ENCODE assay signal across 8 mouse cellular contexts in the genomic region with DNA sequence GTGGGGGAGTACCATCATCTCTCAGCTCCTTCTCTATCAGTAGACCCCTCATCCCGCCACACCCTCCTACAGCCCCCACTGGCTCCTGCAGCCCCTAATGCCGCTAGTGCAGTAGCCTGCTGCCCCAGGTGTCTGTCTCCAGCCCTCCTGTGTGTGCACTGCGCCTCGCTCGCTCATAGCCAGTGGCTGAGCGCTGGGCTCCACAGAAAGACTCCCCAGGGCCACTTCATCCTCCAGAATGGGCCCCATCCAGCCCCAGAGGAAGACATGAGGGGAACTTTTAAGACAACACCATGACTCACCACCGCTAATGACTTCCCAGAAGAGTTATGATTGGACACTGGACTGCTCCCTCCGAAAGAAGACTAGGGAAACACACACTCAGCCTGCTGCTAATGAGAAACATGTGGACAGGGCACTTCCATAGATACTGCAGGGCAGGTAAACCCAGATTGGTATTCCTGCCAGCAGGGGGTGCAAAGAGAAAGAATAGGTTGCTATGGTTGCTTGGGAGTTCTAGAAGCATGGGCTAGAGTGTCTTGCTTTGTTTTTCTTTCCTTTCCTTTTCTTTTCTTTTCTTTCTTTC. TPM values are rescaled to one million over a fixed set of nuclear protein-coding genes. Genes with fewer than 3 reads are reported as not detected.
DNase-seq lines count a peak whose midpoint lies in the region; ATAC-seq and TF ChIP-seq lines count a peak whose summit lies in the region.

No protein-coding gene starts in this region.

- peak; percentile 46 for DNase-seq in gastrocnemius, adult 2 months
- no peak for DNase-seq in gastrocnemius, postnatal 4 days (ENCODE audit: low spot score in 2 of 2)
- DNase-seq in urinary bladder, postnatal 14 days (ENCODE audit: low spot score), result peak; percentile 68
- no peak for DNase-seq in urinary bladder, adult 2 months (ENCODE audit: low spot score)
- DNase-seq in kidney, postnatal 36 days, result peak; percentile 35 to 77
- DNase-seq in stomach, postnatal 0 days (ENCODE audit: low spot score), result peak; percentile 49
- DNase-seq in cerebellum, adult 9-11 months, result no peak
- no peak for DNase-seq in hindbrain, embryonic 14.5 days (ENCODE audit: low spot score)

- 77% methylated on average over 8 of the region's 8 CpGs for WGBS in stomach, postnatal 0 days
- WGBS in hindbrain, embryonic 14.5 days, result 78% methylated on average over 8 of the region's 8 CpGs

- TF ChIP-seq CTCF in gastrocnemius, adult 2 months (IDR thresholded peaks at IDR 0.05), result peak; percentile 42
- peak; percentile 70 for TF ChIP-seq CTCF in stomach, postnatal 0 days (IDR thresholded peaks at IDR 0.05; ENCODE audit: low read depth)

- H3K4me2 ChIP-seq in stomach, postnatal 0 days (replicated peaks; ENCODE audit: low read depth), result no peak overlapping the region
- H3K4me2 ChIP-seq in hindbrain, embryonic 14.5 days (replicated peaks), result no peak overlapping the region

- no peak overlapping the region for H3K27ac ChIP-seq in gastrocnemius, adult 2 months
- H3K27ac ChIP-seq in stomach, postnatal 0 days (replicated peaks), result no peak overlapping the region
- no peak overlapping the region for H3K27ac ChIP-seq in hindbrain, embryonic 14.5 days

- H3K36me3 ChIP-seq in stomach, postnatal 0 days (ENCODE audit: control insufficient read depth, insufficient read depth, low read length), result no peaks in the 10 kb centered on the region
- no peaks in the 10 kb centered on the region for H3K36me3 ChIP-seq in hindbrain, embryonic 14.5 days (replicated peaks; ENCODE audit: control insufficient read depth, insufficient read depth)

- no peak for TF ChIP-seq EP300 in stomach, postnatal 0 days (optimal IDR thresholded peaks at IDR 0.05)

- intact Hi-C loops in gastrocnemius, adult 2 months (cut with DNase I), result no loop called here

- no peak overlapping the region for H3K4me3 ChIP-seq in gastrocnemius, adult 2 months
- H3K4me3 ChIP-seq in stomach, postnatal 0 days (ENCODE audit: low read depth, low read length), result no peak overlapping the region
- H3K4me3 ChIP-seq in hindbrain, embryonic 14.5 days (replicated peaks; ENCODE audit: low read length), result no peak overlapping the region

- no peaks in the 10 kb centered on the region for H3K9me3 ChIP-seq in stomach, postnatal 0 days (ENCODE audit: control insufficient read depth, low read length)
- no peaks in the 10 kb centered on the region for H3K9me3 ChIP-seq in hindbrain, embryonic 14.5 days (ENCODE audit: control insufficient read depth, low read length)

- H3K4me1 ChIP-seq in stomach, postnatal 0 days (replicated peaks; ENCODE audit: control insufficient read depth, insufficient read depth), result no peaks in the 10 kb centered on the region
- no peaks in the 10 kb centered on the region for H3K4me1 ChIP-seq in hindbrain, embryonic 14.5 days (replicated peaks; ENCODE audit: control insufficient read depth, insufficient read depth, low read length)

- H3K9ac ChIP-seq in stomach, postnatal 0 days (ENCODE audit: low read length), result no peak overlapping the region
- H3K9ac ChIP-seq in hindbrain, embryonic 14.5 days, result no peak overlapping the region

- ATAC-seq in stomach, postnatal 0 days (ENCODE audit: low FRiP score, low TSS enrichment), result peak; percentile 43; the same call in 1 of the 2 replicates
- no peak for ATAC-seq in hindbrain, embryonic 14.5 days (ENCODE audit: low FRiP score)

- no peaks in the 10 kb centered on the region for H3K27me3 ChIP-seq in stomach, postnatal 0 days (ENCODE audit: control insufficient read depth, insufficient read depth, low read length)
- no peaks in the 10 kb centered on the region for H3K27me3 ChIP-seq in hindbrain, embryonic 14.5 days (ENCODE audit: control insufficient read depth, insufficient read depth, low read length)

RNA-seq across cellular contexts. Expression of a gene that starts 15.5 kb away (rescaled TPM):
- under 1 TPM in 1 of 2 experiments, not detected in 1; 0.06 TPM for total RNA-seq in gastrocnemius, adult 2 months (2021)
- total RNA-seq in gastrocnemius, postnatal 4 days (2021), result under 1 TPM in 1 of 2 experiments, not detected in 1; 0.07 TPM
- 0.03 and 0.04 TPM in 2 replicates for polyA plus RNA-seq in urinary bladder, adult 2 months (2012; rRNA removed)
- 0.07 and 0.08 TPM in 2 replicates for polyA plus RNA-seq in stomach, postnatal 0 days (2015; fragmentation: Nextera tagmentation; extraction: Ambion mirVana)
- 0.96 and 1.2 TPM in 2 replicates for polyA plus RNA-seq in hindbrain, embryonic 14.5 days (2014; fragmentation: Nextera tagmentation; extraction: Ambion mirVana)

RNA-seq across cellular contexts. Expression of a gene that starts 37.6 kb away (rescaled TPM):
- 10 to 100 TPM; 48.9 to 61.4 TPM for total RNA-seq in gastrocnemius, adult 2 months (2021)
- total RNA-seq in gastrocnemius, postnatal 4 days (2021), result 10 to 100 TPM; 37.8 to 40.4 TPM
- 80.6 and 99.8 TPM in 2 replicates for polyA plus RNA-seq in urinary bladder, adult 2 months (2012; rRNA removed)
- 117 and 124 TPM in 2 replicates for polyA plus RNA-seq in stomach, postnatal 0 days (2015; fragmentation: Nextera tagmentation; extraction: Ambion mirVana)
- 191 and 213 TPM in 2 replicates for polyA plus RNA-seq in hindbrain, embryonic 14.5 days (2014; fragmentation: Nextera tagmentation; extraction: Ambion mirVana)

Comparison
In these comparisons a context has a peak if more than half of its experiments do, and no peak if none do; other contexts are left out.
1. DNase-seq: peak in gastrocnemius, adult 2 months (single experiment), urinary bladder, postnatal 14 days (single experiment), kidney, postnatal 36 days (2 of 2) and stomach, postnatal 0 days (single experiment); none in gastrocnemius, postnatal 4 days (0 of 2), urinary bladder, adult 2 months (single experiment), cerebellum, adult 9-11 months (single experiment) and hindbrain, embryonic 14.5 days (single experiment).